Mouse (Mus musculus): ENCODE data around the gene Uri1. TPM values are rescaled to one million over a fixed set of nuclear protein-coding genes. Genes with fewer than 3 reads are reported as not detected.

The Uri1 gene
- total RNA-seq, 2 experiments from 2014 or later, result 47.7 to 51.9 TPM

GRCm38 (mm10) chr7:37933754-37934308 is 89.5 kb downstream of the Uri1 start:
- DNase-seq (ENCODE audit: low spot score in 2 of 2), result no peak
- intact Hi-C loops (cut with DNase I), result loop anchor here (10.0 kb wide), 2 partner anchors 159 to 559 kb away; partner anchors contain the start of gene Zfp536

- no peak for DNase-seq (ENCODE audit: low spot score in 2 of 2)
- intact Hi-C loops (cut with DNase I), result loop anchor here (10.0 kb wide), 2 partner anchors 157 to 557 kb away; partner anchors contain the start of gene Zfp536
These were observed 91.7 kb downstream of the Uri1 start for GRCm38 (mm10) chr7:37931631-37932030.

- DNase-seq (ENCODE audit: low spot score in 2 of 2), result no peak
- intact Hi-C loops (cut with DNase I), result loop anchor here (10.0 kb wide), 2 partner anchors 155 to 555 kb away; partner anchors contain the start of gene Zfp536
These were observed 93.6 kb downstream of the Uri1 start for GRCm38 (mm10) chr7:37929738-37930137.

GRCm38 (mm10) chr7:37922999-37923398 is 100.4 kb downstream of the Uri1 start:
- intact Hi-C loops (cut with DNase I), result no loop called here
- DNase-seq (ENCODE audit: low spot score in 2 of 2), result no peak

GRCm38 (mm10) chr7:37921681-37922430 is 101.5 kb downstream of the Uri1 start:
- no peak for DNase-seq (ENCODE audit: low spot score in 2 of 2)
- intact Hi-C loops (cut with DNase I), result no loop called here

GRCm38 (mm10) chr7:37918926-37919325 is 104.4 kb downstream of the Uri1 start:
- intact Hi-C loops (cut with DNase I), result no loop called here

GRCm38 (mm10) chr7:37916762-37917439 is 106.5 kb downstream of the Uri1 start:
- intact Hi-C loops (cut with DNase I), result no loop called here
- DNase-seq (ENCODE audit: low spot score in 2 of 2), result peak in 1 of 2 experiments; percentile 33

More at GRCm38 (mm10) chr7:37918926-37919325, 104.4 kb downstream of the Uri1 start:
- DNase-seq (ENCODE audit: low spot score in 2 of 2), result no peak

- intact Hi-C loops (cut with DNase I), result no loop called here
- no peak for DNase-seq (ENCODE audit: low spot score in 2 of 2)
These were observed 111.6 kb downstream of the Uri1 start for GRCm38 (mm10) chr7:37911802-37912122.

- intact Hi-C loops (cut with DNase I), result no loop called here
- no peak for DNase-seq (ENCODE audit: low spot score in 2 of 2)
These were observed 112.1 kb downstream of the Uri1 start for GRCm38 (mm10) chr7:37911114-37911801.

GRCm38 (mm10) chr7:37910161-37910560 is 113.2 kb downstream of the Uri1 start:
- no peak for DNase-seq (ENCODE audit: low spot score in 2 of 2)
- intact Hi-C loops (cut with DNase I), result no loop called here

Other genes with a start within 250 kb of the Uri1 start
- 10 to 100 TPM; 30.4 to 46.5 TPM for gene Zfp536, start 249.9 kb downstream of the Uri1 start, total RNA-seq (2021)
- gene Ccne1, start 84.0 kb upstream of the Uri1 start, total RNA-seq (2021), result 10 to 100 TPM; 17.8 to 19.8 TPM
- gene 1600014C10Rik, start 159.7 kb upstream of the Uri1 start, total RNA-seq (2021), result 10 to 100 TPM; 23.8 to 24.5 TPM
- 1 to 10 TPM; 1.7 to 2.1 TPM for gene Plekhf1, start 204.5 kb upstream of the Uri1 start, total RNA-seq (2021)
- gene Pop4, start 247.9 kb upstream of the Uri1 start, total RNA-seq (2021), result 10 to 100 TPM; 24.1 to 26.0 TPM